Mouse (Mus musculus) erythroblast, embryonic 14.5 days (primary cell): ENCODE data around the gene Vps52.

Source experiments
- GATA1 ChIP-seq: IDR thresholded peaks from 2 replicates; pipeline ENCODE4 v1.6.1; 2012; ENCODE audit warnings: low read length, inconsistent platforms, mixed read lengths
- TAL1 ChIP-seq: IDR thresholded peaks from 3 replicates; pipeline ENCODE4 v1.6.1; 2012; ENCODE audit warnings: low read length, inconsistent platforms, mixed read lengths

DNA sequence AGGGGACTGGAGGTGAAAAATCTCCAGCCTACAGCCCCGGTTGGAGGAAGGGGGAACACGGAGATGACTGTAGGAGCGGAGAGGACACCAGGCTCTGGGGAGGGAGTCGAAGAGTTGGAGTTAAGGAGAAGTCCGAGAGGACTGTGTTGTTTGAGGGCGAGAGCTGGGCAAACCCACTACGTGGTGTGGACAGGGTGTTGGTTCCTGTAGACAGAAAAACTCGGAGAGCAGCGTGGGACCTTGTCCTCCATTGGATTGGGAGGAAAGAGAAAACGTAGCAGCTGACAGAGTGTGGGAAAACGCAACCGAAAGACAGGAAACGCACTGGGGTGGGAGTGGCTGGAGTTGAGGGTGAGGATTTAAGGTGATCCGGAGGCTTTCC is 45.8 kb upstream of the Vps52 start:
- TF ChIP-seq TAL1: no peak
- no peak for TF ChIP-seq GATA1
